Mouse (Mus musculus) bone marrow, adult 2 months (tissue): Measurements from ENCODE around the gene Rpl15. TPM values are rescaled to one million over a fixed set of nuclear protein-coding genes. Genes with fewer than 3 reads are reported as not detected.
"Not testable (repeated sequence)": the region's sequence is repeated elsewhere in the genome, so short reads cannot be mapped to it uniquely, and the experiment has no call there.

Source experiments
- H3K27ac ChIP-seq: fragments of 200-500 bp; 2 replicates; pipeline ENCODE4 v1.5.1; 2012; ENCODE audit warnings: low read depth, mild to moderate bottlenecking, control low read depth, inconsistent platforms, low read length; ENCODE audit not compliant: control insufficient read depth, poor library complexity, insufficient read depth
- H3K4me1 ChIP-seq: fragments of 200-500 bp; 2 replicates; pipeline ENCODE4 v1.6.1; 2011; ENCODE audit warnings: low read length; ENCODE audit not compliant: control insufficient read depth, insufficient read depth
- H3K4me3 ChIP-seq: fragments of 200-500 bp; replicated peaks from 2 replicates; pipeline ENCODE3; 2011; ENCODE audit warnings: mild to moderate bottlenecking, low read depth, low read length, control low read depth; ENCODE audit not compliant: control insufficient read depth
- CTCF ChIP-seq: fragments of 200-500 bp; IDR thresholded peaks from 2 replicates; pipeline ENCODE4 v1.5.1; 2011; ENCODE audit warnings: low read length, control low read depth; ENCODE audit not compliant: control insufficient read depth, insufficient read depth
- POLR2A ChIP-seq: fragments of 200-500 bp; IDR thresholded peaks from 2 replicates; pipeline ENCODE4 v1.6.1; 2011; ENCODE audit warnings: low read depth, mild to moderate bottlenecking, control low read depth, low read length, borderline replicate concordance; ENCODE audit not compliant: control insufficient read depth
- WGBS: fragments of 180-500 bp; shearing (Covaris S2); methylation state at CpG from one replicate; pipeline ENCODE4 v1.1.7; 2018; 5-methylcytosine and 5-hydroxymethylcytosine counted together
- polyA plus RNA-seq: library from polyadenylated mRNA; stranded (reverse); fragments of >200 nt; gene quantifications from 2 replicates; pipeline ENCODE4 v1.2.4, GENCODE M21; 2011; ENCODE audit warnings: low replicate concordance; ENCODE audit not compliant: missing spikeins, insufficient read depth, insufficient read length

Gene Rpl15
- polyA plus RNA-seq, 1 experiment, result 288 TPM

- H3K4me3 ChIP-seq, result no peak overlapping the region
- H3K4me1 ChIP-seq, result no peaks in the 10 kb centered on the region; the same call in 1 of the 2 replicates
- TF ChIP-seq POLR2A, result no peak
- TF ChIP-seq CTCF, result no peak
- WGBS, result 11% methylated on average over 5 of the region's 5 CpGs
- H3K27ac ChIP-seq, result no peak overlapping the region
These were observed 36.9 kb downstream of the Rpl15 start for GRCm38 (mm10) chr14:18233981-18234960.

- 83% methylated on average over 2 of the region's 2 CpGs for WGBS
- TF ChIP-seq CTCF, result no peak
- TF ChIP-seq POLR2A, result no peak
- no peak overlapping the region for H3K4me3 ChIP-seq
- H3K27ac ChIP-seq, result no peak overlapping the region
- no peaks in the 10 kb centered on the region for H3K4me1 ChIP-seq
These were observed 38.1 kb downstream of the Rpl15 start for GRCm38 (mm10) chr14:18233076-18233475.

- 92% methylated on average over 8 of the region's 8 CpGs for WGBS
- H3K27ac ChIP-seq, H3K4me1 ChIP-seq, H3K4me3 ChIP-seq: not testable (repeated sequence)
These were observed 39.3 kb downstream of the Rpl15 start for GRCm38 (mm10) chr14:18231866-18232265.

- H3K4me1 ChIP-seq, H3K4me3 ChIP-seq, H3K27ac ChIP-seq: not testable (repeated sequence)
- WGBS, result 85% methylated on average over 10 of the region's 10 CpGs
These were observed 41.4 kb downstream of the Rpl15 start for GRCm38 (mm10) chr14:18229751-18230150.

GRCm38 (mm10) chr14:18226181-18226580 is 45.0 kb downstream of the Rpl15 start:
- not testable (repeated sequence) for H3K4me1 ChIP-seq, H3K4me3 ChIP-seq, H3K27ac ChIP-seq
- 85% methylated on average over 11 of the region's 11 CpGs for whole genome bisulfite sequencing

GRCm38 (mm10) chr14:18225431-18225830 is 45.8 kb downstream of the Rpl15 start:
- not testable (repeated sequence) for H3K4me3 ChIP-seq, H3K4me1 ChIP-seq, H3K27ac ChIP-seq
- WGBS, result 88% methylated on average over 11 of the region's 11 CpGs

- Histone ChIP-seq H3K4me3 (no peak overlapping the region), H3K27ac (no peak overlapping the region), H3K4me1 (no peaks in the 10 kb centered on the region)
- no peak for TF ChIP-seq CTCF
- no peak for TF ChIP-seq POLR2A
- WGBS, result 87% methylated on average over 6 of the region's 6 CpGs
These were observed 49.2 kb downstream of the Rpl15 start for GRCm38 (mm10) chr14:18221977-18222376.

Other genes starting within 250 kb of the Rpl15 start
- gene Nr1d2, start 32.3 kb downstream of the Rpl15 start, polyA plus RNA-seq, result 2.7 and 8.7 TPM in 2 replicates
- gene Nkiras1, start 255 bp downstream of the Rpl15 start, polyA plus RNA-seq, result 7.7 and 15.0 TPM in 2 replicates
- 11.4 and 29.5 TPM in 2 replicates for gene Ube2e1, start 60.5 kb upstream of the Rpl15 start, polyA plus RNA-seq